Mouse (Mus musculus): ENCODE results near the gene Hist1h2bk. TPM values are rescaled to one million over a fixed set of nuclear protein-coding genes. Genes with fewer than 3 reads are reported as not detected.
"Not testable (repeated sequence)": the region's sequence is repeated elsewhere in the genome, so short reads cannot be mapped to it uniquely, and the experiment has no call there.

Gene Hist1h2bk
- 14.1 and 26.0 TPM in 2 replicates for polyA plus RNA-seq (2014; fragmentation: Nextera tagmentation; extraction: Ambion mirVana)

DNA sequence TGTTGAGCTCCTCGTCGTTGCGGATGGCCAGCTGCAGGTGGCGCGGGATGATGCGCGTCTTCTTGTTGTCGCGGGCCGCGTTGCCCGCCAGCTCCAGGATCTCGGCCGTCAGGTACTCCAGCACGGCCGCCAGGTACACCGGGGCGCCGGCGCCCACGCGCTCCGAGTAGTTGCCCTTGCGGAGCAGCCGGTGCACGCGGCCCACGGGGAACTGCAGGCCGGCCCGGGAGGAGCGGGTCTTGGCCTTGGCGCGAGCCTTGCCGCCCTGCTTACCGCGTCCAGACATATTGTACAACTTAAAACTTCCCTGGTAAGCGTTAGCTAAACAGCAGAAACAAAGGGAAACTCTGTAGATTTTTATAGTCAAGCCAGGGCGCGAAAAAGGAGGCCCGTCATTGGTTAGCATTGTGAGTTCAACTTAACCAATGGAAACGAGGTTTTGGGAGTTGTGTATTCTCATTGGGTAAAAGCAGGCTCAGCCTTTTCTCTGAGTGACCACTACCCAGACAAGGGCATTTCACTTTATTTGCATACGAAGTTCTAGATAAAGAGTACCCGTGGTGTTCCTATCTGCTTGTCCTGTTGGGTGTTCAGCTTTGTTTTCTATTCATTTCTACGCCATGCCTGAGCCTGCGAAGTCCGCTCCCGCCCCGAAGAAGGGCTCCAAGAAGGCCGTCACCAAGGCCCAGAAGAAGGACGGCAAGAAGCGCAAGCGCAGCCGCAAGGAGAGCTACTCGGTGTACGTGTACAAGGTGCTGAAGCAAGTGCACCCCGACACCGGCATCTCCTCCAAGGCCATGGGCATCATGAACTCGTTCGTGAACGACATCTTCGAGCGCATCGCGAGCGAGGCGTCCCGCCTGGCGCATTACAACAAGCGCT lies at the start of gene Hist1h2bk, which contains the start of gene Hist1h2ah:
Hist1h2bk (plus strand) TSS at position 604 of the 882 bp plus-strand sequence.
Hist1h2ah (minus strand) TSS at position 302 of the 882 bp plus-strand sequence.
- peak; percentile 98 for ATAC-seq (ENCODE audit: low FRiP score, low TSS enrichment)
- not testable (repeated sequence) for H3K9me3 ChIP-seq (ENCODE audit: control insufficient read depth, low read length); H3K36me3 ChIP-seq (ENCODE audit: control insufficient read depth, insufficient read depth, low read length); H3K27me3 ChIP-seq (ENCODE audit: control insufficient read depth, insufficient read depth, low read length)
- Histone ChIP-seq H3K4me3 (ENCODE audit: low read length) (peak within 1 kb of the TSS; percentile 45), H3K4me1 (ENCODE audit: control insufficient read depth, insufficient read depth, low read length) (peaks cover 11% of the 10 kb centered on the region), H3K9ac (ENCODE audit: low read depth, low read length) (peak within 1 kb of the TSS; percentile 69), H3K27ac (ENCODE audit: low read depth, low read length) (peak within 1 kb of the TSS; percentile 96), H3K4me2 (replicated peaks; ENCODE audit: low read depth, low read length) (peak within 1 kb of the TSS; percentile 72)
- WGBS, result under 1% methylated on average over 20 of the region's 69 CpGs

- Histone ChIP-seq H3K27ac (ENCODE audit: low read depth, low read length) (no peak overlapping the region), H3K4me1 (ENCODE audit: control insufficient read depth, insufficient read depth, low read length) (no peaks in the 10 kb centered on the region), H3K9ac (ENCODE audit: low read depth, low read length) (no peak overlapping the region), H3K4me3 (ENCODE audit: low read length) (no peak overlapping the region), H3K27me3 (ENCODE audit: control insufficient read depth, insufficient read depth, low read length) (peaks cover 26% of the 10 kb centered on the region), H3K36me3 (ENCODE audit: control insufficient read depth, insufficient read depth, low read length) (no peaks in the 10 kb centered on the region), H3K9me3 (ENCODE audit: control insufficient read depth, low read length) (0 out of 2 replicates have a peak, but pooled peaks cover 5% of the 10 kb centered on the region), H3K4me2 (replicated peaks; ENCODE audit: low read depth, low read length) (no peak overlapping the region)
- 78% methylated on average over 5 of the region's 5 CpGs for WGBS
- no peak for ATAC-seq (ENCODE audit: low FRiP score, low TSS enrichment)
Measured at GRCm38 (mm10) chr13:21992550-21992949, 43.1 kb upstream of the Hist1h2bk start.

GRCm38 (mm10) chr13:21993957-21994738 lies 41.5 kb upstream of the Hist1h2bk start:
- Histone ChIP-seq H3K9ac (ENCODE audit: low read depth, low read length) (no peak overlapping the region), H3K27me3 (ENCODE audit: control insufficient read depth, insufficient read depth, low read length) (peaks cover 42% of the 10 kb centered on the region), H3K4me2 (replicated peaks; ENCODE audit: low read depth, low read length) (peak overlapping the region; percentile 69; the same call in 1 of the 2 replicates), H3K4me1 (ENCODE audit: control insufficient read depth, insufficient read depth, low read length) (no peaks in the 10 kb centered on the region), H3K36me3 (ENCODE audit: control insufficient read depth, insufficient read depth, low read length) (no peaks in the 10 kb centered on the region), H3K4me3 (ENCODE audit: low read length) (no peak overlapping the region; the same call in 1 of the 2 replicates), H3K27ac (ENCODE audit: low read depth, low read length) (no peak overlapping the region), H3K9me3 (ENCODE audit: control insufficient read depth, low read length) (0 out of 2 replicates have a peak, but pooled peaks cover 5% of the 10 kb centered on the region)
- 0 out of 2 replicates have a peak, but pooled peaks have one; percentile 29 for ATAC-seq (ENCODE audit: low FRiP score, low TSS enrichment)
- under 1% methylated on average over 22 of the region's 22 CpGs for WGBS

DNA sequence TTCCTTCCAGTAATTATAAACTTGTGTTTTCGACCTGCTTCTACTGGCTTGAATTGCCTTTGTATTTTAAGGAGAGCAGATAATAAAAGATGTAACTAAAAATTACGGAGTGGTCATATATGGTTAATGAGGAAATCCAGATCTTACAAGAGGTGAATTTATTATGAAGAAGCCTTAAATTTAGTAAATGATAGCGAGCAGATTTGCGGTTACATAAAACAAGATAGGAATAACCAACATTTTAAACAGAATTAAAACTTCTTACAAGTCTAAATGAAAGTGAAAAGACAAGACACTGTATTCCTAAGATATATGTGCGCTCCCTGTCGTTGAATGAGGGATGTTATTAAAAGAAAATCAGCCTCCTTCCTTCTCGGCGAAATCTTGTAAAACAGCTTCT lies 40.8 kb upstream of the Hist1h2bk start:
- no peaks in the 10 kb centered on the region for H3K4me1 ChIP-seq (ENCODE audit: control insufficient read depth, insufficient read depth, low read length)
- ATAC-seq (ENCODE audit: low FRiP score, low TSS enrichment), result no peak
- H3K4me2 ChIP-seq (replicated peaks; ENCODE audit: low read depth, low read length), result peak overlapping the region; percentile 69
- no peaks in the 10 kb centered on the region for H3K36me3 ChIP-seq (ENCODE audit: control insufficient read depth, insufficient read depth, low read length)
- H3K27me3 ChIP-seq (ENCODE audit: control insufficient read depth, insufficient read depth, low read length), result peaks cover 49% of the 10 kb centered on the region
- peak overlapping the region; percentile 38 for H3K4me3 ChIP-seq (ENCODE audit: low read length)
- H3K9ac ChIP-seq (ENCODE audit: low read depth, low read length), result no peak overlapping the region
- H3K9me3 ChIP-seq (ENCODE audit: control insufficient read depth, low read length), result 0 out of 2 replicates have a peak, but pooled peaks cover 5% of the 10 kb centered on the region
- WGBS, result 5% methylated on average over 8 of the region's 8 CpGs
- H3K27ac ChIP-seq (ENCODE audit: low read depth, low read length), result no peak overlapping the region

DNA sequence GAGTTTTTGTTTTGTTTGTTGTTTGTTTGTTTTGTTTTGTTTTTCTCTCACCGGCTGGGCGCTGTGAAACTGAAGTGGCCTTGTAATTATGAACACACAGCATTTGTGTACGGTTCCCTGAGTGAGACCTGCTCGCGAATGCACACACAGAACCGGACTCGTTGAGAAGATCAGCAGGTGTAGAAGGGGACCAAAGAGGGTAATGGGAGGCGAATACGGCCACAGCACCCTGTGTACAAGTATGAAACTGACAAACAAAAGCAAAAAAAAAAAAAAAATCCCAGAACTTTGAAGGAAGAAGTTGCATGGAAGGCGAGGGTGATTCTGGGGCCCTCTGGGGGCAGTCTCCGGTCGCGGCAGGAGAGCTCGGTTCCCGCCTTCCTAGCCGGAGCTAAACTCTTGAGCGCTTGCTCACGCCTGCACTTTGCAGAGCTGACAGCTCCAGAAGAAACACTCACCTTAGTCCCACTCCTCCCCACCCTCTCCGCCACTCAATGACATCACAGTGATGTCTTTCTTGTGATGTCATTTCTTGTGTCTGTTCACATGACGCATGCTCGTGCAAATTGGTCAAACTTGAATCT lies 40.2 kb upstream of the Hist1h2bk start:
- peak overlapping the region; percentile 69 for H3K4me2 ChIP-seq (replicated peaks; ENCODE audit: low read depth, low read length)
- H3K4me1 ChIP-seq (ENCODE audit: control insufficient read depth, insufficient read depth, low read length), result no peaks in the 10 kb centered on the region
- H3K9me3 ChIP-seq (ENCODE audit: control insufficient read depth, low read length), result 0 out of 2 replicates have a peak, but pooled peaks cover 5% of the 10 kb centered on the region
- no peaks in the 10 kb centered on the region for H3K36me3 ChIP-seq (ENCODE audit: control insufficient read depth, insufficient read depth, low read length)
- WGBS, result 0% methylated on average over 21 of the region's 21 CpGs
- ATAC-seq (ENCODE audit: low FRiP score, low TSS enrichment), result peak; percentile 81
- H3K9ac ChIP-seq (ENCODE audit: low read depth, low read length), result no peak overlapping the region
- no peak overlapping the region for H3K27ac ChIP-seq (ENCODE audit: low read depth, low read length)
- H3K27me3 ChIP-seq (ENCODE audit: control insufficient read depth, insufficient read depth, low read length), result peaks cover 54% of the 10 kb centered on the region
- peak overlapping the region; percentile 38 for H3K4me3 ChIP-seq (ENCODE audit: low read length)

- Histone ChIP-seq H3K9ac (ENCODE audit: low read depth, low read length) (no peak overlapping the region), H3K27ac (ENCODE audit: low read depth, low read length) (no peak overlapping the region), H3K4me2 (replicated peaks; ENCODE audit: low read depth, low read length) (peak overlapping the region; percentile 69), H3K9me3 (ENCODE audit: control insufficient read depth, low read length) (0 out of 2 replicates have a peak, but pooled peaks cover 2% of the 10 kb centered on the region), H3K36me3 (ENCODE audit: control insufficient read depth, insufficient read depth, low read length) (no peaks in the 10 kb centered on the region), H3K4me1 (ENCODE audit: control insufficient read depth, insufficient read depth, low read length) (no peaks in the 10 kb centered on the region), H3K27me3 (ENCODE audit: control insufficient read depth, insufficient read depth, low read length) (peaks cover 63% of the 10 kb centered on the region), H3K4me3 (ENCODE audit: low read length) (peak overlapping the region; percentile 38)
- no peak for ATAC-seq (ENCODE audit: low FRiP score, low TSS enrichment)
- 2% methylated on average over 12 of the region's 12 CpGs for WGBS
Measured at GRCm38 (mm10) chr13:21996101-21996839, 39.4 kb upstream of the Hist1h2bk start.

DNA sequence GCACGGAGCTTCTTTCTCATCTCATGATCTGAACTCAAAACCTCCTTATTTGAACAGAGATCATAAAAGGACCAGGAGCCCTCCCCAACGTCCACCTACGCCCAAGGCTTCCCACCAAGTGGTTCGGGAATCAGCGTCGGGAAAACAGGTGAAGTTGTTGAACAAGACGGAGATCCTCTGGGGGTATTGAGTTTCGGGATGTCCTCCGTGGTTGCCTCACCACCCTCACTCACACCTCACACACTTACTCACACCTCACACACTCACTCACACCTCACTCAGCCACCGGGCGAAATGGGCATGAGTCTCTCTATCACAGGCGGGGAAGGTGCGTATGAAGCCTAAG lies 38.9 kb upstream of the Hist1h2bk start:
- peak overlapping the region; percentile 26 for H3K4me3 ChIP-seq (ENCODE audit: low read length)
- H3K9me3 ChIP-seq (ENCODE audit: control insufficient read depth, low read length), result no peaks in the 10 kb centered on the region
- no peaks in the 10 kb centered on the region for H3K36me3 ChIP-seq (ENCODE audit: control insufficient read depth, insufficient read depth, low read length)
- peak overlapping the region; percentile 69 for H3K4me2 ChIP-seq (replicated peaks; ENCODE audit: low read depth, low read length)
- H3K27me3 ChIP-seq (ENCODE audit: control insufficient read depth, insufficient read depth, low read length), result peaks cover 68% of the 10 kb centered on the region
- ATAC-seq (ENCODE audit: low FRiP score, low TSS enrichment), result no peak
- no peak overlapping the region for H3K9ac ChIP-seq (ENCODE audit: low read depth, low read length)
- H3K27ac ChIP-seq (ENCODE audit: low read depth, low read length), result no peak overlapping the region
- WGBS, result 0% methylated on average over 13 of the region's 13 CpGs
- no peaks in the 10 kb centered on the region for H3K4me1 ChIP-seq (ENCODE audit: control insufficient read depth, insufficient read depth, low read length)

- under 1% methylated on average over 21 of the region's 21 CpGs for WGBS
- Histone ChIP-seq H3K4me3 (ENCODE audit: low read length) (peak overlapping the region; percentile 26), H3K9ac (ENCODE audit: low read depth, low read length) (no peak overlapping the region)
Measured at GRCm38 (mm10) chr13:21997201-21997820, 38.4 kb upstream of the Hist1h2bk start.

More at GRCm38 (mm10) chr13:21997201-21997820, 38.4 kb upstream of the Hist1h2bk start:
- Histone ChIP-seq H3K4me1 (ENCODE audit: control insufficient read depth, insufficient read depth, low read length) (no peaks in the 10 kb centered on the region), H3K9me3 (ENCODE audit: control insufficient read depth, low read length) (no peaks in the 10 kb centered on the region), H3K4me2 (replicated peaks; ENCODE audit: low read depth, low read length) (peak overlapping the region; percentile 69), H3K27ac (ENCODE audit: low read depth, low read length) (no peak overlapping the region), H3K27me3 (ENCODE audit: control insufficient read depth, insufficient read depth, low read length) (peaks cover 73% of the 10 kb centered on the region), H3K36me3 (ENCODE audit: control insufficient read depth, insufficient read depth, low read length) (no peaks in the 10 kb centered on the region)
- no peak for ATAC-seq (ENCODE audit: low FRiP score, low TSS enrichment)
